Mouse (Mus musculus) lung, adult 10 weeks (tissue): ENCODE data around the gene Setd6. TPM values are rescaled to one million over a fixed set of nuclear protein-coding genes. Genes with fewer than 3 reads are reported as not detected.

Source experiments
- polyA plus RNA-seq: library from polyadenylated mRNA; stranded (reverse); fragments of 350-450 nt; fragmentation: Illumina TruSeq; extraction: RNeasy Lipid Tissue Mini Kit (QIAGEN cat#74804); gene quantifications from one replicate; pipeline ENCODE4 v1.2.3, GENCODE M21; 2014; ENCODE audit warnings: low read depth, low replicate concordance; ENCODE audit not compliant: insufficient read depth

Setd6 gene
- 9.6 TPM for polyA plus RNA-seq

GRCm38 (mm10) chr8:95715676-95716531 is at the start of gene Setd6:
Gene Setd6, plus strand, starts transcription at chr8:95715881.

GRCm38 (mm10) chr8:95676631-95677030 is 39.0 kb upstream of the Setd6 start, which contains the start of gene Ndrg4:
Gene Ndrg4, plus strand, starts transcription at chr8:95676980.

Other genes starting within 250 kb of the Setd6 start
- 19.6 TPM for gene Csnk2a2, start 225.8 kb upstream of the Setd6 start, polyA plus RNA-seq
- 15.8 TPM for gene Ccdc113, start 181.8 kb upstream of the Setd6 start, polyA plus RNA-seq
- not detected for gene Prss54, start 139.5 kb upstream of the Setd6 start, polyA plus RNA-seq
- 2.0 TPM for gene Gins3, start 82.4 kb upstream of the Setd6 start, polyA plus RNA-seq
- gene Ndrg4, start 38.9 kb upstream of the Setd6 start, polyA plus RNA-seq, result 4.2 TPM
- 18.5 TPM for gene Cnot1, start 91.6 kb downstream of the Setd6 start, polyA plus RNA-seq
- 87.3 TPM for gene Sap18b, start 109.5 kb downstream of the Setd6 start, polyA plus RNA-seq
- gene Slc38a7, start 137.7 kb downstream of the Setd6 start, polyA plus RNA-seq, result 5.8 TPM
- gene Got2, start 172.7 kb downstream of the Setd6 start, polyA plus RNA-seq, result 41.4 TPM